Mouse (Mus musculus) MEL (cell line): ENCODE measurements around the gene Snu13.

Source experiments
- CHD1 ChIP-seq: IDR thresholded peaks from 2 replicates; pipeline ENCODE4 v1.6.1; 2012; ENCODE audit warnings: low read depth, mild to moderate bottlenecking, inconsistent platforms, low read length, improper control_type of control experiment
- CTCF ChIP-seq, 3 experiments: IDR thresholded peaks in 2 of 3; conservative IDR thresholded peaks in 1 of 3; 2 replicates each; pipeline ENCODE4 v1.5.1; 2011 to 2012; ENCODE audit warnings: low read length in 3 of 3, low read depth in 2 of 3, mild to moderate bottlenecking in 2 of 3, improper control_type of control experiment in 1 of 3, inconsistent platforms in 1 of 3, mixed read lengths in 1 of 3, moderate library complexity in 1 of 3; ENCODE audit not compliant: control insufficient read depth in 1 of 3, insufficient read depth in 1 of 3, poor library complexity in 1 of 3, severe bottlenecking in 1 of 3
- MEF2A ChIP-seq: IDR thresholded peaks from 2 replicates; pipeline ENCODE4 v1.6.1; 2014; ENCODE audit warnings: low read depth, mild to moderate bottlenecking, inconsistent platforms, low read length, improper control_type of control experiment; ENCODE audit not compliant: poor library complexity, insufficient replicate concordance, severe bottlenecking; ENCODE audit errors: extremely low read depth
- NELFE ChIP-seq: IDR thresholded peaks from 2 replicates; pipeline ENCODE4 v1.6.1; 2011; ENCODE audit warnings: low read depth, low read length, improper control_type of control experiment
- POLR2A ChIP-seq, 2 experiments: IDR thresholded peaks; 2 replicates each; pipeline ENCODE4 v1.6.1; 2011 to 2012; ENCODE audit warnings: low read length in 2 of 2, mild to moderate bottlenecking in 2 of 2, control low read depth in 1 of 2, improper control_type of control experiment in 1 of 2, low read depth in 1 of 2, moderate library complexity in 1 of 2; ENCODE audit not compliant: control insufficient read depth in 1 of 2, insufficient read depth in 1 of 2, poor library complexity in 1 of 2
- USF1 ChIP-seq: IDR thresholded peaks from 2 replicates; pipeline ENCODE4 v1.6.1; 2014; ENCODE audit warnings: low read depth, mild to moderate bottlenecking, inconsistent platforms, low read length, improper control_type of control experiment, moderate library complexity

DNA sequence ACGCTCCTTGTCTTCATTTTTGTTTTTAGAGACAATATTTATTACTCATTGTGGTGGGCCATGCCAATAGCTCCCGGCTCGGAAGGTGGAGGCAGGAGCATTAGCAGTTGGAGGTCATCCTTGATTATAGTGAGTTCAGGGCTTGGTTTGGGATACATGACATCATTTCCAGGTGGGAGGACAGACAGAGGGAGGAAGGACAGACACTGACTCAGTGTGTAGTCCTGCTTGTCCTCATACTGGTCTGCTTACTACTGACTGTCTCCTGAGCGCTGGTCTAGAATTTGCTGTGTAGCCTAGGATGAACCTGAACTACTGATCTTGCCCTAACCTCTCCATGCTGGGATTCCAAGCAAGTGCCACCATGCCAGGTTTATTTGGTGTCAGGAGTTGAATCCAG lies 13.6 kb downstream of the Snu13 start, which contains the start of gene Desi1:
- no peak for TF ChIP-seq USF1
- TF ChIP-seq POLR2A (IDR thresholded peaks at IDR 0.05; ENCODE audit: control insufficient read depth in 1 of 2, insufficient read depth in 1 of 2, low read depth in 1 of 2, low read length in 2 of 2, poor library complexity in 1 of 2) = no peak
- no peak for TF ChIP-seq MEF2A
- TF ChIP-seq CTCF (IDR thresholded peaks at IDR 0.05 in 2 of 3, conservative IDR thresholded peaks at IDR 0.05 in 1 of 3; ENCODE audit: control insufficient read depth in 1 of 3, insufficient read depth in 1 of 3, low read depth in 2 of 3, low read length in 3 of 3, poor library complexity in 1 of 3, severe bottlenecking in 1 of 3) = no peak
- TF ChIP-seq NELFE = no peak
- TF ChIP-seq CHD1 = no peak
